Mouse (Mus musculus) 416B (cell line): ENCODE results near the gene Mlf2.
A peak's percentile ranks its signal among the peaks of the same experiment; 100 is the strongest.

Experiments used
- DNase-seq: peaks from one replicate; pipeline ENCODE4 v3.0.0; 2011; ENCODE audit warnings: low read depth

Mlf2 gene

DNA sequence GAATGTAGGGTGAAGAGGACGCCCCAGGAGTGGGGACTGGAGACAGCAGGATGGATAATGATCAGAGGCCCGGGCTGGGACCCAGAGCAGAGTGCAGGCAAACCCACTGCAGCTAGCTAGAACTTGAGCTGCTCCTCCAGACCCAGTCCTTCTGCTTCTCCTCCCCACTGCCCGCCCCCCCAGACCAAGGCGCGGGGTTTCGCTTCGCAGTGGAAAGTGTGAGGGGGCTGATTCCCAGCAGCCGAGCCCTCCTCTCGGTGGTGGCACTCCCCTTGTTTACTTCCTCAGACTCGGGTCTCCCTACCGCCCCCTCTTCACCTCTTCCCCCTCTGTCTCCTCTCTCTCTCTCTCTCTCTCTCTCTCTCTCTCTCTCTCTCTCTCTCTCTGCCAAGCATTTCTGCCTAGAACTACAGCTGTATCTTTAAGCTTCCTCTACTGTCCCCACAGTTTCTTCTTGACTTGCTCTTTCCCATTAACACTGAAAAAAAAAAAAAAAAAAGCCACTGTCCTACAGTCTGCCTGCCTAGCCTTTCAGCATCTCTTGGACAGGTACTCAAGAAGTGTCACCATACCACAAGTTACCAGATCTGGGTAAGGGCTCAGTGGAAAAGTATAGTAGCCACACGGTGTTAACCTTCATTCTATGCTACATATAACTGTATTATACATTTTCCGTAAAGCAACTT is 19.5 kb upstream of the Mlf2 start, which contains the start of gene Lag3:
TSS of gene Lag3 (minus strand) at position 173 of the 686 bp plus-strand sequence.
- no peak for DNase-seq

GRCm38 (mm10) chr6:124913214-124913613 is 18.0 kb upstream of the Mlf2 start:
- DNase-seq, result peak; percentile 27

DNA sequence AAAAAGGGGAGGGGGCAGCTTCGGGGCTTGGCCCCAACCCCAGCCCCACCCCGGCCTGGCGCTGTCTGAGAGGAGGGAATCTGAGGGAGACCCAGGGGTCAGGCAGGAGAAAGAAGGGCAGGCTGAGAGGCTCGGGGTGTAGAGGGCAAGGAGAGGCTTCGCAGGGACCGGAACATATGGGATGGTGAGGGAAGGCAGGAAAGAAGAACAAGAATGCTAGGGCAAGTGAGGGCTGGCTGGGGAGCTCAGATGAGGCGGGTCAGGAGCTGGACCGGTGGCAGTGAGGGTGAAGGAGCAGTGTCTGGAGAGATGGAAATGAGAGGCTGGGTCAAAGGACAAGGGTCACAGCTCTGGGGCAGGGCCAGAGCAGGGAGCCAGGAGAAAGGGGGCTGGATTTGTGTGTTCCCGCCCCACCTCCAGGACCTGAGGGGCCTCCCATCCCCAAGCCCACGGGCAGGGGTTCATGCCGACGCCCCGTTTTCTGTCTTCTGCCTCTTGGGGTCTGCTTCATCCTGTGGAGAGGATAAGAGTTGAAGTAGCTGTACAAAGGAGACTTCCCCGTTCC is 17.4 kb upstream of the Mlf2 start:
- DNase-seq, result no peak

- DNase-seq, result no peak
Measured at GRCm38 (mm10) chr6:124914511-124914910, 16.7 kb upstream of the Mlf2 start.

DNA sequence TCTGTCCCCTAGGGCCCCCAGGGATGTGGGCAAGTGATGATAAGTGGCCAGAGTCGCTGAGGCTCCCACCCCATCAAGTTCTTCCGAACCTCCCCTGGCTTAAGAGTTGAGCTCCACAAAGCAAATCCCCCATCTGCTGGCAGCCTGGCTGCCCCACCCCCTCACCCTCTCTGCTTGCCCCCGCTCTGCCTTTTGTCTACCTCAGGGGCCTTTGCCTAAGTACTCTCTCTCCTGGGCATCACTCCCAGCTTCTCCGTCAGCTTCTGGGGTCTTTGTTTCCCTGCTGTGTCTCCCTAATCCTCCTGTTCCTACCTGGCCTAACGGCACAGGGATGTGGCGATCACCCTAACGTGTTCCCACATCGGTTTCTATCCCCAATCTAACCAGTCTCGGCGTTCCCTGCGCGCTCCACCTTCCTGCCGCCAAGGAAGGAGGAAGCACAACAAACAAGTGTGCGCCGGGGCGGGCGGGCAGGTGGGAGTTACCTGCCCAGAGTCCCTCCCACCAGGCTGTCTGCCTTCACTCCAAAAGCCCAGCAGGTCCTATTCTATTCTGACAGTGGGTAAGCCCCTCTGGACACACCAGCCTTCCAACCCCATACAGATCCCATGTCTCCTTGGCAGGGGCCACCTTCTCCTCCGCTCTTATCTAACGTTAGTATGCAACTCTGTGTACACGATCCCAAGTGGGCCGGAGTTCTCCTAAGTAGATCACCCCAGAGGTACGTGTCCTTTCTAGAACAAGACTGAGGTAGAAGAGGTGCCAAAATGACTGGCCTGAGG is 15.8 kb upstream of the Mlf2 start:
- no peak for DNase-seq

- no peak for DNase-seq
Measured at GRCm38 (mm10) chr6:124915942-124916694, 15.1 kb upstream of the Mlf2 start.

DNA sequence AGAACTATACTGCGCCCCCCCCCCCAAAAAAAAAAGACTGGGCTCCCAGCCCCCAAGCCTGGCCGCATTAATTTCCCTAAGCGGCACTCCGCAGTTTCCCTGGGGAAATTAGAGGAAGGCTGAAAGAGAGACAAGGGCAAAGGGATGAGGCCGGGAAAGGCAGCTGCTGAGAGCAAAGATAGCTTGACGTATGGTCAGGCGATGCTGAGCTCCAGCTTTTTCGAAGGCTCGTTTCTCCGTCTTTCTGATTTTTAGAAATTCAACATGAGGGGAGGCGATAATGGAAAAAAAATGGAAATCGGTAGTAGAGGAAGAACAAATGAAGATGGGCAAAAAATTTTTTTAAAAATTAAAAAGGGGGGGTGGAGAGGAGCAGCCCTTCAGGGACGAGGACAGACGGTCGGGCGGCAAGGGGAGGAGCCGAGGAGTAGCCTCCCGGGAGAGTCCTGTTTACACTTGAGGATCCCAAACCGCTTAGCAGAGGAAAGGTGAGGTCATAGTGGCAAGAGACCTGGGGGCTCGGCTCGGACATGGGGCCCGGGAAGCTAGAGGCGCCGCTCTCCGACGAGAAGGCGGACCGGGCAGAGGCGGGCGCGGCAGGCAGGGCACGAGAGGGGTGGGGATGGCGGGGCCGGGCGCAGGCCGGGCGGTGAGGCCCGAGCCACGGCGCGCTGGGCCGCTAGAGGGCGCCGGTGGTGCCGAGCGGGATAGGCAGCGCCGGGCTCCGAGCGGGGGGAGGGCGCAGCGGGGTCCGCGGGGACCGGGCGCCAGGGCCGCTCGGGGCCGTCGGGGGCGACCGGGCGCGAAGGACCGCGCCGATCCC is 14.3 kb upstream of the Mlf2 start:
- peak; percentile 59 for DNase-seq

GRCm38 (mm10) chr6:124917518-124918330 is 13.5 kb upstream of the Mlf2 start:
- DNase-seq, result peak; percentile 93

GRCm38 (mm10) chr6:124918331-124918690 is 12.9 kb upstream of the Mlf2 start:
- DNase-seq, result no peak

DNA sequence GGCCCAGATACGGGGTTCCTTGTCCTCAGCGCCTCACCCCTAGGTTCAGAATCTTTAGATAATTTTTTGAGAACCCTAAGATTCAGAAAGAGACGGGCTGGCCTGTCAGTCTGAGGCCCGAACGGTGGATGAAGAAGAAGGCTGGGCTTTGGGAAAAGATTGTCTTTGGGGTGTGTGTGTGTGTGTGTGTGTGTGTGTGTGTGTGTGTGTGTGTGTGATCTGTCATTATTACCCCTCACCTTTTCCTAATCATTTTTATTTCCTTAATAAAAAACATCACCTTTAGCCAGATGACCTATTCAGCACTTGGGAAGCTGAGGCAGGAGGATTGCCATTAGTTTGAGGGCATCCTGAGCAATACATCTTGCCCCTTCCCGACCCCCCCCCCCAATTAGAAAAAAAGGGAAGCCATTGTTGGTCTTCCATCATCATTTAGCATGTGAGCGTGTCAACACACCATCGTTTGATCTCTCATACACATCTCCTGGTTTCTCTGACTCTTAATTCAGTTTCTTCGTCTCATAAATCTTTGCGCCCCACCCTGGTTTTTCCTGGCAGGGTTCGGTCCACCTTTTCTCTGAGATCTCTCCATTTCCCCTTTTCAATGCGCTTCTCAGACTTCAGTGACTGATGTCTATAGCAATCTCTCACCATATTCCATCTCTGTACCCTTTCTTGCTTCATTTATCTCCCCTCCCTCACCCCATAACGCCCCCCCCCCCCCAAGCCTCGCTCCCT is 12.1 kb upstream of the Mlf2 start:
- no peak for DNase-seq

GRCm38 (mm10) chr6:124919695-124920317 is 11.4 kb upstream of the Mlf2 start, which contains the start of gene Ptms:
Gene Ptms (minus strand): TSS chr6:124920103.
- peak; percentile 95 for DNase-seq

DNA sequence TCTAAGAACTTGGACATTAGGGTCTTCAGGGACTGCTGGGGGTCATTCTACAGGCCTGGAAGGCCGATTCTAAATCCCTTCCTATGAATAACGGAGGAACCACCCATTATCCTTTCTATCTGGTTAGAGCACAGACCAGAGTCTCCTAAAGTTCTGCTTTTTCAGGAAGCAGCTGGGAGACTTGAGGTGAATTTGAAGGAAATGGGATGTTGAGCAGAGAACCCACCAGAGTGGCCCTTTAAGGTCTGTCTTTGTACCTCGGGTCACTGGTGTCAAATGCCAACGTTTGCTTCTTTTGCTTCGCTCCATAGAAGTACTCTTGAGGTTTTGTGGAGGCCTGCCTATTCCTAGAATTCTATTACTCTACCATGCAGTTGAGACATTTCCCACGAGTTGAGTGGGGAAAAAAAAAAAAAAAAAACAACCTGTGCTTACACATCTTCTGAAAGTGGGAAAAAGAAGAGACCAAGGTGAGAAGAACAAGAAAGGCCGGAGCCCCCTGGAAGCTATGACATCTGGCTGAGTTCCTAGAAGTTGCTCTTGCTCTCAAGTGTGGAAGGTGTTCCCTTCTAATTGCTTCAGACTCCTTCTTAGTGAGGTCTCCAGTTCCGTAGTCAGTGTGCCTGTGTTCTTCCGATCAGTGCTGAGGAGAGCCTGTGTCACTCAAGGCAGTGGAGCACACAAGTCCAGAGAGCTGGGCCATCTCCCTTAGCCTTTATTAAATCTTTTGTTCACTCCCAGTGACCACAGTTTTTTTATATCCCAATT is 10.7 kb upstream of the Mlf2 start:
- peak; percentile 55 for DNase-seq

DNA sequence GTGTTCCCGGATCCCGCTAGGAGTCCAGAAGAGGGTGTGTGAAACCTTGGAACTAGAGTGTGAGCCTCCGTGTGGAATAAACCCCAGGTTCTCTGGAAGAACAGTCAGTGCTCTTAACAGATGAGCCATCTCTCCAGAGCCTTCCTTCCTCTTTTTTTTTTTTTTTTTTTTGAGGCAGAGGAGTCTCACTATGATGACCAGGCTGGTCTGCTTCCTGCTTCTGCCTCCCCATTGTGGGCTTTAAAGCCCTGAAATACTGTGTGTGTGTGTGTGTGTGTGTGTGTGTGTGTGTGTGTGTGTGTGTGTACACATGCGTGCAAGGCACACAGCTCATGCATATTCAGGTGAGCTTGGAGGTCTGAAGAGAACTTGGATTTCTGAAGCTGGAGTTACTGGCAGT is 9.6 kb upstream of the Mlf2 start:
- peak; percentile 85 for DNase-seq

DNA sequence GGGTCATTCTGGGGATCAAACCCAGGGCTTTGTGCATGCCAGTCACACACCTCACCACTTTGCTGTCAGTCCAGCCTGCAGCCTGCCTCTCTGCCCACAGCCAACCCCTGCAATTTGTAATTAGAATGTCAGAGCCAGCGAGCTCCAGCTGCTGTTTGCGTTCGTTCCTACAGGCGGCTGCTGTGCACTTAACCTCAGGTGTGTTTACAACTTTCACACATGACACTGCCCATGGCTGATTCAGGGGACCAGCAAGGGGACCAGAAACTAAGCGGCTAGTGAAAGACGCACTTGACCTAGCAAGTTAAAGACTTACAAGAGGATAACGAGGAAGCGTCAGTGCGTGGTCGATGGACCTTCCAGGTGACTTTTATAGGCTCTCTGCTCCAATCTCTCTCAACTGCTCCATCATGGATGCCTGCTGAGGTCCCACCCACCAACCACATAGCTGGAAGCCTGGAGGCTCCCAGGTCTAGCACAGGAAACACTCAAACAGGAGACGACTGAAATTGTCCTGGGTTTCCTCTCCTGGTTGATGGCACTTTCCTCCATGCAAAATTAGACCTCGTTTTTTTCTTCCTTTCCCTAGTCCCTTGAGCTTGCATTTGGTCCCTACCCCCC is 5.9 kb upstream of the Mlf2 start:
- no peak for DNase-seq

GRCm38 (mm10) chr6:124925941-124926340 is 5.2 kb upstream of the Mlf2 start:
- peak; percentile 29 for DNase-seq

GRCm38 (mm10) chr6:124930231-124930630 is 955 bp upstream of the Mlf2 start:
- no peak for DNase-seq

- DNase-seq, result peak; percentile 56
Measured at GRCm38 (mm10) chr6:124931525-124932313, 533 bp downstream of the Mlf2 start.
